Mouse (Mus musculus): ENCODE data around the gene Scn3b. TPM values are rescaled to one million over a fixed set of nuclear protein-coding genes. Genes with fewer than 3 reads are reported as not detected.

Scn3b gene
- polyA plus RNA-seq, 1 experiment from 2014 or later, result 5.4 TPM

DNA sequence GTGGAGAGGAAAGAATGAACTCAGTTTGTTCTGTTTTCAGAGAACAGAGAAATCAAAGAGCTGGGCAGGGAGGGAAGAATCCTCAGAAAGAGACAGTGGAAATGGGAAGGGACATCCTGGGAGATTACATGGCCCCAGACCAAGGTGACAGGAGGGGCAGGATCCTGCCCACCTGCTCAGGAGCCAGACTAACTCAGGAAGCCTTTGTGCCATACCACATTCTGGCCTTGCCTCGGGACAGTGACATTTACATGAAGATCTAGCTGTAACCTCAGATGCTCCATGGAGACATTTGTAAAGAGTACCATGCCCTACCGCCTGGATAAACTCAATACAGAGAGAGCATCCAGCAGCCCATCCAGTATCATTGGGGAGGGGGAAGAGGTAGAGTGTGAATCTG is 65.6 kb downstream of the Scn3b start:
- DNase-seq (ENCODE audit: low spot score), result no peak
- Histone ChIP-seq H3K4me3 (no peak overlapping the region), H3K27ac (replicated peaks) (no peak overlapping the region), H3K9me3 (replicated peaks) (no peaks in the 10 kb centered on the region), H3K4me1 (no peaks in the 10 kb centered on the region), H3K36me3 (no peaks in the 10 kb centered on the region), H3K27me3 (ENCODE audit: low read depth, poor library complexity, severe bottlenecking) (no peaks in the 10 kb centered on the region)
- WGBS, result 71% methylated on average over 2 of the region's 2 CpGs

- Histone ChIP-seq H3K36me3 (no peaks in the 10 kb centered on the region), H3K27ac (replicated peaks) (no peak overlapping the region), H3K9me3 (replicated peaks) (no peaks in the 10 kb centered on the region), H3K27me3 (ENCODE audit: low read depth, poor library complexity, severe bottlenecking) (no peaks in the 10 kb centered on the region), H3K4me3 (no peak overlapping the region), H3K4me1 (no peaks in the 10 kb centered on the region)
- no peak for DNase-seq (ENCODE audit: low spot score)
- WGBS, result 74% methylated on average over 5 of the region's 5 CpGs
Observed at GRCm38 (mm10) chr9:40336701-40337100, 67.7 kb downstream of the Scn3b start.

DNA sequence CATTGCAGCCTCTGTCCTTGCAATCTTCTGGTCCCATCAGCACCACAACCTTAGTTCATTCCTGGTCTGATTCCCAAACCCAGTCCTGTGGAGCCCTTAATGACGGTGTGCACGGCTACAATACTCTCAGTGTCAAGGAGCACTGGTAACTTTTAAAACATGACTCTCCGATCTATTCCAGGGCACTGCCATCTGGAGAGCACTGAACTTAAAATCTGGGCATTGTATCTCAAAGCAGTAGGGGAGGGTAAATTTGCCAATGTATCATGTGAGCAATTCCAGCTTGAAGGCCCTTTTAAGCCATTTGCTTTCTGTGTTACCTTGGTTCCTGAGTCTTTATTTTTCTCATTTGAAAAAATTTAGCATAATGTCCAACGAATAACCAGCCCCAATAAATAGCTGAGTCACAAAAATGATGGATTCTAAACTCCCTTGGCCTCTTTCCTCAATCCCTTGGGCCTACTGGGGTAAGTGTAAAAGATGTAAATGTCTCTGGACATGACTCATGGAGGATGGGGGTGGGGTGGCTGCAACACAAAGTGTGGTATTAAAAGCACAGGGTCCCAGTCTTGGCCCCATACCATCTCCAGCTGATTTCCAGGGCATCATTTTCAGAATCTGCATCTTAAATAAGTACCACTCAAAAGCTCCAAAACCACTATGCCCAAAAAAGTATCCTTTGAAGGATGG is 68.3 kb downstream of the Scn3b start:
- Histone ChIP-seq H3K4me1 (no peaks in the 10 kb centered on the region), H3K4me3 (no peak overlapping the region), H3K9me3 (replicated peaks) (no peaks in the 10 kb centered on the region), H3K27me3 (ENCODE audit: low read depth, poor library complexity, severe bottlenecking) (no peaks in the 10 kb centered on the region), H3K36me3 (no peaks in the 10 kb centered on the region), H3K27ac (replicated peaks) (no peak overlapping the region)
- WGBS, result 87% methylated on average over 4 of the region's 4 CpGs
- DNase-seq (ENCODE audit: low spot score), result no peak

DNA sequence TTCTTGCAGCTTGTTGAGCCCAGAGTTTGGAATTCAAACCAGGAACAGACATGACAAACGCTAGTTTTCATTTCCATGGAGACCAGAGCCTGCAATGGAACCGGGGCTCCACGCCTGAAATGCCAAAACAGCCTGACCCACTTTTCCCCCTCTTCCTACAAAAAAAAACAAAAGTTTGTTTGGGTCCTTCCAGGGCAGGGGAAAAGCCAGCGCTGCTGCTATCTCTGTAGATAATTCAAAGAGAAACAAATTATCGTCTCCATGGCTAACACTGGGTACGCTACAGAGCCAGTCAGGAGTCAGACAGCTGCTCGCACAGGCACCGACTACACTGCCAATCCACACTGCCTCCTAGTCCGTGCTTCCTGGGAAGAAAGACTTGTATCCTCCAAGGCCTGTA is 70.6 kb downstream of the Scn3b start:
- DNase-seq (ENCODE audit: low spot score), result no peak
- Histone ChIP-seq H3K4me3 (no peak overlapping the region), H3K27me3 (ENCODE audit: low read depth, poor library complexity, severe bottlenecking) (no peaks in the 10 kb centered on the region), H3K36me3 (no peaks in the 10 kb centered on the region), H3K9me3 (replicated peaks) (no peaks in the 10 kb centered on the region), H3K27ac (replicated peaks) (no peak overlapping the region), H3K4me1 (no peaks in the 10 kb centered on the region)
- WGBS, result 76% methylated on average over 9 of the region's 9 CpGs

Other genes starting within 250 kb of the Scn3b start
- gene Olfr981, start 247.8 kb upstream of the Scn3b start, polyA plus RNA-seq (2016; fragmentation: Nextera tagmentation; extraction: Ambion mirVana), result not detected in 2 replicates
- not detected in 2 replicates for gene Olfr982, start 195.4 kb upstream of the Scn3b start, polyA plus RNA-seq (2016; fragmentation: Nextera tagmentation; extraction: Ambion mirVana)
- gene Olfr983, start 175.6 kb upstream of the Scn3b start, polyA plus RNA-seq (2016; fragmentation: Nextera tagmentation; extraction: Ambion mirVana), result not detected in 2 replicates
- gene Olfr984, start 155.0 kb upstream of the Scn3b start, polyA plus RNA-seq (2016; fragmentation: Nextera tagmentation; extraction: Ambion mirVana), result not detected in 2 replicates
- not detected in 2 replicates for gene Olfr985, start 139.0 kb upstream of the Scn3b start, polyA plus RNA-seq (2016; fragmentation: Nextera tagmentation; extraction: Ambion mirVana)
- not detected in 2 replicates for gene Tmem225, start 121.1 kb upstream of the Scn3b start, polyA plus RNA-seq (2016; fragmentation: Nextera tagmentation; extraction: Ambion mirVana)
- gene Olfr986, start 88.3 kb upstream of the Scn3b start, polyA plus RNA-seq (2016; fragmentation: Nextera tagmentation; extraction: Ambion mirVana), result not detected in 2 replicates
- 7.0 and 7.1 TPM in 2 replicates for gene Zfp202, start 76.9 kb upstream of the Scn3b start, polyA plus RNA-seq (2016; fragmentation: Nextera tagmentation; extraction: Ambion mirVana)

Measured in midbrain, embryonic 10.5 days (tissue).